Mouse (Mus musculus): ENCODE results near the gene Khdrbs1.

Khdrbs1 gene

DNA sequence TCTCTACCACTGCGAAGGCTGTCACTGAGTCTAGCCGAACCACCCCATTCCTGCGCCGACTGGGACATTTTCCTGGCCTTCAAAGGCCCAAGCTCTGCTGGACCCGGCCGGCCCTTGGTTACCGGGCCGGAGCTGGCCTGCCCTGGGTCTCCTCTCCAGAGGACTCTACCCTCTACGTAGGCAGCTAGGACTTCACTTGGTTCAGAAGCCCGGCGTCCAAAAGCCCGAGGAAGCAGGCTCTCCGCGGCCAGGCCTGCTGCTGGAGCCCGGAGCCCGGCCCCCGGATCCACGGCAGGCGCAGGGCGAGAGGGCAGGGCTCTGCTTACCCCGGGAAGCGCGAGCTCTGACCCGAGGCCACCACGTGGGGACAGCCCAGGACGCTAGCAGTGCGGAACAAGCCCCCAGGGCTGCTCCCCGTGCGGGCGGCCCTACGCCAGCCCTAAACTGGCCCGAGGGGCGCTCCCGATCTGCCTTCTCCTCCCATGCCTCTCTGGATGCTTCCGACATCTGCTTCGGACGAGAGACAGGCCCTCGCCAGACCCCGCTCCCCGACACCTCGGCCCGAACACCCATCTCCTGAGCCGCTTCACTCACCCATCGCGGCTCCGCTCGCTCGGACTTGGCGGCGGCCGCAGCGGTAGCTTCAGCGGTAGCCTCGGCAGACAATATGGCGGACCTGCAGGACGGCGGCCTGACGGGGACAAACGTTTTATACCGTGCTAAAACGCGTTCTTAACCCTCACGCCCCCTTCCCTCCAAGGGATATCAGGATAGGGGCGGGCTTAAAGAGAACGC, 69.8 kb downstream of the Khdrbs1 start, which contains the start of gene Kpna6:
TSS of gene Kpna6 (minus strand) at position 685 of the 795 bp plus-strand sequence.
- peak; percentile 89 for DNase-seq (ENCODE audit: low spot score)

GRCm38 (mm10) chr4:129671491-129672082, 70.5 kb downstream of the Khdrbs1 start:
- DNase-seq (ENCODE audit: low spot score): peak; percentile 66

DNA sequence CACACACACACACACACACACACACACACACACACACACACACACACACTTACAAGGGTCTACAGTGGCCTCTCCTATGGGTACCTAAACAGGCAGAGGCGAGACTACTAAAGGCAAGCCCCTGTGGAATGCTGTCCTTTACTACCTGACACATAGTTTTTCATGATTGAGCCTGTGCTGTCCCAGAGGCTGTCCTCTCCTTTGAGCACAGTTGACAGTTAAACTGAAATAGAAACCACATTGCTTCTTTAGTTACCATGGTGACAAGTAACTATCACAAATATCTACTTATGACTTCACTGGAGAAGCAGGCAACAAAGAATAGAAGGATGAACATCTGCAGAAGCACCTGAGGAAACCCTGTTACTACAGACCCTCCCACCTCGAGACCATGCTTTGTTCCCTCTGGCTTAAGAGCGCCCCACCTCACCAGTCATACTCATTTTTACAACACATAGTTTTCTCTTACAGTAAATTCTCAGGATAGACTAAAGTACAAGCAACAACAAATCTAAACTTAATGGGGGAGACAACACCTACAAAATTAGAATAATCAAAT, 79.8 kb downstream of the Khdrbs1 start:
- peak; percentile 44 for DNase-seq (ENCODE audit: low spot score)

DNA sequence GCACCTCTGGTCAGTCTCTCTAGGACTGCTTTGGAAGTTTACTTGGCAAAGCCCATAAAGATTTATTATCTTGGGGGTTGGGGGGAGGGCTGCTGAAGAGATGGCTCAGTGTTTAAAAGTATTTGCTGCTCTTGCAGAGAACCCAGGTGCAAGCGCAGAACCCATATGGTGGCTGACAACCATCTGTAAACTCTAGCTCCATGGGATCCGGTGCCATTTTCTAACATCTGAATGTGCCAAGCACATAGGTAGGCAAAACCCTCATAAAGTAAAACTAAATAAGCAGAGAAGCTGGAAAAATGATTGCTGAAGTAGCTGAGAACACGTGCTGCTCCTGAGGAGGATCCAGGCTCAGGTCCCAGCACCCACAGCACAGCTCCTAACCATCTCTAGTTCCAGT, 80.5 kb downstream of the Khdrbs1 start:
- DNase-seq (ENCODE audit: low spot score): no peak

GRCm38 (mm10) chr4:129654770-129655169, 87.3 kb downstream of the Khdrbs1 start:
- DNase-seq (ENCODE audit: low spot score): no peak
